Mouse (Mus musculus): ENCODE data around the gene Ttl. TPM values are rescaled to one million over a fixed set of nuclear protein-coding genes. Genes with fewer than 3 reads are reported as not detected.

Ttl gene
- polyA plus RNA-seq, 1 experiment from 2014 or later = 21.3 TPM

- ATAC-seq = no peak
- Histone ChIP-seq H3K27me3 (no peaks in the 10 kb centered on the region), H3K4me3 (replicated peaks) (no peak overlapping the region), H3K4me1 (replicated peaks) (no peaks in the 10 kb centered on the region), H3K9me3 (0 out of 2 replicates have a peak, but pooled peaks cover 3% of the 10 kb centered on the region), H3K9ac (replicated peaks) (no peak overlapping the region), H3K36me3 (no peaks in the 10 kb centered on the region), H3K27ac (no peak overlapping the region), H3K4me2 (replicated peaks) (no peak overlapping the region)
- 90% methylated on average over 6 of the region's 6 CpGs for WGBS
Observed at GRCm38 (mm10) chr2:129055741-129056140, 10.0 kb upstream of the Ttl start.

- Histone ChIP-seq H3K27ac (no peak overlapping the region), H3K36me3 (no peaks in the 10 kb centered on the region), H3K4me3 (replicated peaks) (no peak overlapping the region), H3K9me3 (0 out of 2 replicates have a peak, but pooled peaks cover 3% of the 10 kb centered on the region), H3K4me2 (replicated peaks) (no peak overlapping the region), H3K9ac (replicated peaks) (no peak overlapping the region), H3K27me3 (no peaks in the 10 kb centered on the region), H3K4me1 (replicated peaks) (no peaks in the 10 kb centered on the region)
- 44% methylated on average over 9 of the region's 9 CpGs for WGBS
- ATAC-seq = no peak
Observed at GRCm38 (mm10) chr2:129056597-129056996, 9.1 kb upstream of the Ttl start.

- 98% methylated on average over 8 of the region's 8 CpGs for WGBS
Observed at GRCm38 (mm10) chr2:129057256-129057655, 8.5 kb upstream of the Ttl start.

GRCm38 (mm10) chr2:129057920-129058361, 7.8 kb upstream of the Ttl start:
- Histone ChIP-seq H3K9ac (replicated peaks) (no peak overlapping the region), H3K9me3 (0 out of 2 replicates have a peak, but pooled peaks cover 3% of the 10 kb centered on the region), H3K4me1 (replicated peaks) (no peaks in the 10 kb centered on the region), H3K4me2 (replicated peaks) (no peak overlapping the region), H3K36me3 (no peaks in the 10 kb centered on the region), H3K27me3 (no peaks in the 10 kb centered on the region), H3K4me3 (replicated peaks) (no peak overlapping the region), H3K27ac (no peak overlapping the region)
- WGBS = 82% methylated on average over 6 of the region's 6 CpGs
- no peak for ATAC-seq

More at GRCm38 (mm10) chr2:129057256-129057655, 8.5 kb upstream of the Ttl start:
- H3K4me2 ChIP-seq (replicated peaks) = no peak overlapping the region
- no peaks in the 10 kb centered on the region for H3K4me1 ChIP-seq (replicated peaks)
- H3K9ac ChIP-seq (replicated peaks) = no peak overlapping the region
- 0 out of 2 replicates have a peak, but pooled peaks cover 3% of the 10 kb centered on the region for H3K9me3 ChIP-seq
- no peak overlapping the region for H3K27ac ChIP-seq
- ATAC-seq = no peak
- H3K4me3 ChIP-seq (replicated peaks) = no peak overlapping the region
- H3K27me3 ChIP-seq = no peaks in the 10 kb centered on the region
- no peaks in the 10 kb centered on the region for H3K36me3 ChIP-seq

GRCm38 (mm10) chr2:129061456-129062059, 4.2 kb upstream of the Ttl start:
- Histone ChIP-seq H3K9ac (replicated peaks) (no peak overlapping the region), H3K9me3 (0 out of 2 replicates have a peak, but pooled peaks cover 3% of the 10 kb centered on the region), H3K36me3 (no peaks in the 10 kb centered on the region), H3K27ac (no peak overlapping the region), H3K4me1 (replicated peaks) (peaks cover 5% of the 10 kb centered on the region; the same call in 1 of the 2 replicates), H3K4me2 (replicated peaks) (no peak overlapping the region), H3K4me3 (replicated peaks) (no peak overlapping the region), H3K27me3 (no peaks in the 10 kb centered on the region)
- 81% methylated on average over 10 of the region's 10 CpGs for WGBS
- ATAC-seq = no peak

- Histone ChIP-seq H3K27me3 (no peaks in the 10 kb centered on the region), H3K4me1 (replicated peaks) (peaks cover 31% of the 10 kb centered on the region), H3K4me2 (replicated peaks) (peak overlapping the region; percentile 60), H3K36me3 (peaks cover 23% of the 10 kb centered on the region), H3K4me3 (replicated peaks) (peak overlapping the region; percentile 84), H3K9ac (replicated peaks) (peak overlapping the region; percentile 90), H3K9me3 (no peaks in the 10 kb centered on the region), H3K27ac (peak overlapping the region; percentile 79)
- peak; percentile 71 for ATAC-seq
- under 1% methylated on average over 20 of the region's 20 CpGs for WGBS
Observed at GRCm38 (mm10) chr2:129066326-129066725, 584 bp downstream of the Ttl start.

GRCm38 (mm10) chr2:129070296-129070695, 4.6 kb downstream of the Ttl start:
- H3K9ac ChIP-seq (replicated peaks) = no peak overlapping the region
- no peak overlapping the region for H3K4me3 ChIP-seq (replicated peaks)
- WGBS = 91% methylated on average over 3 of the region's 3 CpGs
- H3K9me3 ChIP-seq = no peaks in the 10 kb centered on the region
- H3K36me3 ChIP-seq = peaks cover 23% of the 10 kb centered on the region
- H3K4me2 ChIP-seq (replicated peaks) = no peak overlapping the region
- H3K27ac ChIP-seq = no peak overlapping the region
- peaks cover 28% of the 10 kb centered on the region for H3K4me1 ChIP-seq (replicated peaks)
- no peaks in the 10 kb centered on the region for H3K27me3 ChIP-seq
- ATAC-seq = no peak

- H3K36me3 ChIP-seq = peaks cover 65% of the 10 kb centered on the region
- no peaks in the 10 kb centered on the region for H3K27me3 ChIP-seq
- 87% methylated on average over 3 of the region's 3 CpGs for WGBS
- no peaks in the 10 kb centered on the region for H3K9me3 ChIP-seq
- H3K9ac ChIP-seq (replicated peaks) = no peak overlapping the region
- no peak overlapping the region for H3K27ac ChIP-seq
- H3K4me3 ChIP-seq (replicated peaks) = no peak overlapping the region
- ATAC-seq = no peak
- H3K4me2 ChIP-seq (replicated peaks) = no peak overlapping the region
- H3K4me1 ChIP-seq (replicated peaks) = no peaks in the 10 kb centered on the region
Observed at GRCm38 (mm10) chr2:129078313-129078712, 12.6 kb downstream of the Ttl start.

GRCm38 (mm10) chr2:129079194-129079593, 13.5 kb downstream of the Ttl start:
- WGBS = 90% methylated on average over 2 of the region's 2 CpGs
- H3K36me3 ChIP-seq = peaks cover 65% of the 10 kb centered on the region
- no peaks in the 10 kb centered on the region for H3K4me1 ChIP-seq (replicated peaks)
- H3K27ac ChIP-seq = no peak overlapping the region
- no peaks in the 10 kb centered on the region for H3K9me3 ChIP-seq
- H3K4me3 ChIP-seq (replicated peaks) = no peak overlapping the region
- no peaks in the 10 kb centered on the region for H3K27me3 ChIP-seq
- ATAC-seq = no peak
- no peak overlapping the region for H3K9ac ChIP-seq (replicated peaks)
- no peak overlapping the region for H3K4me2 ChIP-seq (replicated peaks)

GRCm38 (mm10) chr2:129081097-129081496, 15.4 kb downstream of the Ttl start:
- Histone ChIP-seq H3K27ac (no peak overlapping the region), H3K4me1 (replicated peaks) (no peaks in the 10 kb centered on the region), H3K9ac (replicated peaks) (no peak overlapping the region), H3K4me2 (replicated peaks) (no peak overlapping the region), H3K27me3 (no peaks in the 10 kb centered on the region), H3K36me3 (peaks cover 73% of the 10 kb centered on the region), H3K9me3 (no peaks in the 10 kb centered on the region), H3K4me3 (replicated peaks) (no peak overlapping the region)
- ATAC-seq = no peak
- WGBS = 73% methylated on average over 13 of the region's 13 CpGs

- Histone ChIP-seq H3K4me3 (replicated peaks) (no peak overlapping the region), H3K9me3 (no peaks in the 10 kb centered on the region), H3K27ac (no peak overlapping the region), H3K4me1 (replicated peaks) (no peaks in the 10 kb centered on the region), H3K27me3 (no peaks in the 10 kb centered on the region), H3K36me3 (peaks cover 64% of the 10 kb centered on the region), H3K4me2 (replicated peaks) (no peak overlapping the region), H3K9ac (replicated peaks) (no peak overlapping the region)
- no peak for ATAC-seq
- 96% methylated on average over 5 of the region's 5 CpGs for WGBS
Observed at GRCm38 (mm10) chr2:129083514-129083913, 17.8 kb downstream of the Ttl start.

GRCm38 (mm10) chr2:129084959-129085358, 19.2 kb downstream of the Ttl start:
- Histone ChIP-seq H3K9me3 (no peaks in the 10 kb centered on the region), H3K27me3 (no peaks in the 10 kb centered on the region), H3K4me3 (replicated peaks) (no peak overlapping the region), H3K4me2 (replicated peaks) (no peak overlapping the region), H3K27ac (no peak overlapping the region), H3K9ac (replicated peaks) (no peak overlapping the region), H3K36me3 (peaks cover 67% of the 10 kb centered on the region), H3K4me1 (replicated peaks) (no peaks in the 10 kb centered on the region)
- no peak for ATAC-seq
- 43% methylated on average over 2 of the region's 2 CpGs for WGBS

GRCm38 (mm10) chr2:129087520-129087919, 21.8 kb downstream of the Ttl start:
- no peaks in the 10 kb centered on the region for H3K4me1 ChIP-seq (replicated peaks)
- H3K4me3 ChIP-seq (replicated peaks) = no peak overlapping the region
- no peaks in the 10 kb centered on the region for H3K27me3 ChIP-seq
- no peak for ATAC-seq
- H3K27ac ChIP-seq = no peak overlapping the region
- no peak overlapping the region for H3K4me2 ChIP-seq (replicated peaks)
- H3K9me3 ChIP-seq = no peaks in the 10 kb centered on the region
- peaks cover 70% of the 10 kb centered on the region for H3K36me3 ChIP-seq
- no peak overlapping the region for H3K9ac ChIP-seq (replicated peaks)
- WGBS = 85% methylated on average over 1 of the region's 1 CpGs

All from midbrain, embryonic 13.5 days (tissue).